Mouse (Mus musculus) ES-E14 (cell line): ENCODE data around the gene Lrrc26. TPM values are rescaled to one million over a fixed set of nuclear protein-coding genes. Genes with fewer than 3 reads are reported as not detected.

ENCODE experiments used
- DNase-seq: peaks from one replicate; pipeline ENCODE4 v3.0.0-alpha.2; 2013; ENCODE audit warnings: low read depth, low spot score
- H3K27ac ChIP-seq: 2 replicates; pipeline ENCODE4 v1.5.1; 2012; ENCODE audit warnings: low read depth, mild to moderate bottlenecking, low read length, moderate library complexity, mixed read lengths; ENCODE audit not compliant: poor library complexity, insufficient read depth, severe bottlenecking
- H3K36me3 ChIP-seq: 2 replicates; pipeline ENCODE4 v1.6.1; 2012; ENCODE audit warnings: mild to moderate bottlenecking, low read length, moderate library complexity, mixed read lengths; ENCODE audit not compliant: control insufficient read depth, poor library complexity, insufficient read depth, severe bottlenecking
- H3K4me1 ChIP-seq, 2 experiments: fragments of 150-350 bp in 1 of 2; sonication (generic) in 1 of 2; 2 replicates each; pipeline ENCODE4 v1.6.1; 2012; ENCODE audit warnings: low read length in 2 of 2, mild to moderate bottlenecking in 1 of 2, mixed read lengths in 1 of 2; ENCODE audit not compliant: control insufficient read depth in 2 of 2, insufficient read depth in 2 of 2, poor library complexity in 1 of 2
- H3K4me3 ChIP-seq, 2 experiments: fragments of 150-350 bp in 1 of 2; sonication (generic) in 1 of 2; 2 replicates each; pipeline ENCODE4 v1.5.1; 2012; ENCODE audit warnings: low read length in 2 of 2, low read depth in 1 of 2, mild to moderate bottlenecking in 1 of 2, mixed read lengths in 1 of 2; ENCODE audit not compliant: insufficient read depth in 1 of 2, poor library complexity in 1 of 2, severe bottlenecking in 1 of 2
- H3K9ac ChIP-seq: 2 replicates; pipeline ENCODE4 v1.6.1; 2012; ENCODE audit warnings: low read depth, mild to moderate bottlenecking, low read length, mixed read lengths; ENCODE audit not compliant: poor library complexity, insufficient read depth, severe bottlenecking
- H3K9me3 ChIP-seq: fragments of 150-350 bp; sonication (generic); 2 replicates; pipeline ENCODE4 v1.6.1; 2012; ENCODE audit warnings: low read depth, mild to moderate bottlenecking, low read length; ENCODE audit not compliant: control insufficient read depth, insufficient read depth
- CHD2 ChIP-seq: IDR thresholded peaks from 2 replicates; pipeline ENCODE4 v1.6.1; 2014; ENCODE audit warnings: mild to moderate bottlenecking, low read depth, low read length, inconsistent platforms
- HCFC1 ChIP-seq: IDR thresholded peaks from 2 replicates; pipeline ENCODE4 v1.6.1; 2012; ENCODE audit warnings: low read length, inconsistent platforms, borderline replicate concordance; ENCODE audit not compliant: insufficient read depth
- MAFK ChIP-seq: IDR thresholded peaks from 2 replicates; pipeline ENCODE4 v1.6.1; 2014; ENCODE audit warnings: mild to moderate bottlenecking, low read depth, low read length, inconsistent platforms; ENCODE audit not compliant: insufficient read depth
- ZC3H11A ChIP-seq: IDR thresholded peaks from 2 replicates; pipeline ENCODE4 v1.6.1; 2012; ENCODE audit warnings: low read depth, mild to moderate bottlenecking, inconsistent platforms, low read length, borderline replicate concordance
- ZNF384 ChIP-seq: IDR thresholded peaks from 2 replicates; pipeline ENCODE4 v1.6.1; 2012; ENCODE audit warnings: low read depth, low read length, inconsistent platforms
- in situ Hi-C, 2 experiments: fragments of 600-800 bp; cut with MboI; formaldehyde crosslinking; loops; one replicate each; pipeline ENCODE4 v1.15.1; 2025; ENCODE audit warnings: low sequenced_read_pairs in 2 of 2, inconsistent platforms in 1 of 2; ENCODE audit not compliant: unreplicated experiment in 2 of 2
- total RNA-seq: library from RNA; depleted of rRNA; stranded (reverse); fragments of 300-350 nt; gene quantifications from 2 replicates; pipeline ENCODE4 v1.2.3, GENCODE M21; 2012

Lrrc26 gene
- total RNA-seq, 1 experiment = not detected

- TF ChIP-seq ZC3H11A (no peak), HCFC1 (no peak), CHD2 (no peak), ZNF384 (no peak), MAFK (no peak)
- Histone ChIP-seq H3K4me3 (peak overlapping the region; percentile 75 to 89), H3K36me3 (peaks cover 40% of the 10 kb centered on the region), H3K27ac (no peak overlapping the region), H3K9ac (peak overlapping the region; percentile 83), H3K4me1 (peaks cover 0 to 2% of the 10 kb centered on the region in 2 experiments; a peak in 2 of 4 replicates), H3K9me3 (no peaks in the 10 kb centered on the region)
- in situ Hi-C loops = no loop called here
- no peak for DNase-seq
These were observed 16.7 kb upstream of the Lrrc26 start for GRCm38 (mm10) chr2:25273010-25273409.

GRCm38 (mm10) chr2:25278928-25279882, 10.5 kb upstream of the Lrrc26 start:
- in situ Hi-C loops = no loop called here
- Histone ChIP-seq H3K36me3 (peaks cover 46% of the 10 kb centered on the region), H3K9me3 (no peaks in the 10 kb centered on the region)

GRCm38 (mm10) chr2:25285551-25285950, 4.2 kb upstream of the Lrrc26 start:
- Histone ChIP-seq H3K4me3 (no peak overlapping the region), H3K4me1 (peaks cover 0 to 6% of the 10 kb centered on the region in 2 experiments; a peak in 1 of 4 replicates), H3K27ac (no peak overlapping the region), H3K9ac (no peak overlapping the region), H3K9me3 (no peaks in the 10 kb centered on the region), H3K36me3 (peaks cover 20% of the 10 kb centered on the region)
- no peak for TF ChIP-seq CHD2
- no peak for TF ChIP-seq MAFK
- TF ChIP-seq ZNF384 = no peak
- TF ChIP-seq ZC3H11A = no peak
- no peak for TF ChIP-seq HCFC1
- no peak for DNase-seq
- in situ Hi-C loops = no loop called here

More at GRCm38 (mm10) chr2:25278928-25279882, 10.5 kb upstream of the Lrrc26 start:
- no peak overlapping the region for H3K27ac ChIP-seq
- DNase-seq = peak; percentile 95
- H3K9ac ChIP-seq = no peak overlapping the region
- no peak overlapping the region for H3K4me3 ChIP-seq
- H3K4me1 ChIP-seq = no peaks in the 10 kb centered on the region
- TF ChIP-seq ZC3H11A = peak; percentile 43
- no peak for TF ChIP-seq CHD2

- Histone ChIP-seq H3K9me3 (no peaks in the 10 kb centered on the region), H3K27ac (no peak overlapping the region), H3K36me3 (peaks cover 17% of the 10 kb centered on the region; the same call in 1 of the 2 replicates), H3K4me3 (no peak overlapping the region), H3K4me1 (peaks cover 0 to 8% of the 10 kb centered on the region in 2 experiments; a peak in 1 of 4 replicates), H3K9ac (no peak overlapping the region)
- DNase-seq = no peak
- in situ Hi-C loops = no loop called here
- TF ChIP-seq HCFC1 = no peak
- TF ChIP-seq ZNF384 = no peak
- no peak for TF ChIP-seq CHD2
- no peak for TF ChIP-seq ZC3H11A
- TF ChIP-seq MAFK = no peak
These were observed 3.4 kb upstream of the Lrrc26 start for GRCm38 (mm10) chr2:25286314-25286713.
